Mouse (Mus musculus): Measurements from ENCODE around the gene Slc17a5. TPM values are rescaled to one million over a fixed set of nuclear protein-coding genes. Genes with fewer than 3 reads are reported as not detected.

Slc17a5 gene
- polyA plus RNA-seq, 1 experiment from 2014 or later = 22.7 TPM

- WGBS = 88% methylated on average over 18 of the region's 18 CpGs
- Histone ChIP-seq H3K9me3 (no peaks in the 10 kb centered on the region), H3K4me3 (no peak overlapping the region), H3K9ac (no peak overlapping the region), H3K4me2 (no peak overlapping the region), H3K27ac (no peak overlapping the region), H3K36me3 (no peaks in the 10 kb centered on the region), H3K27me3 (no peaks in the 10 kb centered on the region), H3K4me1 (no peaks in the 10 kb centered on the region)
- no peak for ATAC-seq (ENCODE audit: insufficient number of reproducible peaks, insufficient read depth, low FRiP score, low TSS enrichment, low read depth)
Observed at GRCm38 (mm10) chr9:78595769-78596555, 8.1 kb upstream of the Slc17a5 start.

GRCm38 (mm10) chr9:78595257-78595656 lies 7.4 kb upstream of the Slc17a5 start:
- no peaks in the 10 kb centered on the region for H3K9me3 ChIP-seq
- 81% methylated on average over 3 of the region's 3 CpGs for WGBS
- ATAC-seq (ENCODE audit: insufficient number of reproducible peaks, insufficient read depth, low FRiP score, low TSS enrichment, low read depth) = no peak
- no peaks in the 10 kb centered on the region for H3K27me3 ChIP-seq
- H3K4me1 ChIP-seq = no peaks in the 10 kb centered on the region
- H3K36me3 ChIP-seq = no peaks in the 10 kb centered on the region
- H3K9ac ChIP-seq = no peak overlapping the region
- no peak overlapping the region for H3K4me2 ChIP-seq
- H3K27ac ChIP-seq = no peak overlapping the region
- no peak overlapping the region for H3K4me3 ChIP-seq

- no peak overlapping the region for H3K4me2 ChIP-seq
- H3K4me1 ChIP-seq = peaks cover 20% of the 10 kb centered on the region
- no peak overlapping the region for H3K4me3 ChIP-seq
- H3K27ac ChIP-seq = no peak overlapping the region
- no peak for ATAC-seq (ENCODE audit: insufficient number of reproducible peaks, insufficient read depth, low FRiP score, low TSS enrichment, low read depth)
- no peaks in the 10 kb centered on the region for H3K27me3 ChIP-seq
- no peaks in the 10 kb centered on the region for H3K36me3 ChIP-seq
- H3K9ac ChIP-seq = no peak overlapping the region
- 95% methylated on average over 2 of the region's 2 CpGs for WGBS
- H3K9me3 ChIP-seq = no peaks in the 10 kb centered on the region
Observed at GRCm38 (mm10) chr9:78590471-78590870, 2.6 kb upstream of the Slc17a5 start.

GRCm38 (mm10) chr9:78588411-78589033 lies 681 bp upstream of the Slc17a5 start:
- H3K36me3 ChIP-seq = peaks cover 10% of the 10 kb centered on the region
- H3K4me3 ChIP-seq = peak overlapping the region; percentile 70
- no peaks in the 10 kb centered on the region for H3K9me3 ChIP-seq
- 54% methylated on average over 10 of the region's 10 CpGs for WGBS
- H3K27ac ChIP-seq = peak overlapping the region; percentile 86
- H3K4me2 ChIP-seq = peak overlapping the region; percentile 66
- peaks cover 23% of the 10 kb centered on the region for H3K4me1 ChIP-seq
- peak overlapping the region; percentile 57 for H3K9ac ChIP-seq
- ATAC-seq (ENCODE audit: insufficient number of reproducible peaks, insufficient read depth, low FRiP score, low TSS enrichment, low read depth) = no peak
- no peaks in the 10 kb centered on the region for H3K27me3 ChIP-seq

GRCm38 (mm10) chr9:78587218-78587883 lies 490 bp downstream of the Slc17a5 start:
- H3K4me1 ChIP-seq = peaks cover 23% of the 10 kb centered on the region

GRCm38 (mm10) chr9:78579644-78580396 lies 8.0 kb downstream of the Slc17a5 start:
- WGBS = 51% methylated on average over 10 of the region's 10 CpGs

More at GRCm38 (mm10) chr9:78587218-78587883, 490 bp downstream of the Slc17a5 start:
- Histone ChIP-seq H3K9me3 (no peaks in the 10 kb centered on the region), H3K36me3 (peaks cover 14% of the 10 kb centered on the region), H3K4me3 (peak overlapping the region; percentile 70), H3K27ac (peak overlapping the region; percentile 86), H3K9ac (peak overlapping the region; percentile 79), H3K27me3 (no peaks in the 10 kb centered on the region), H3K4me2 (peak overlapping the region; percentile 66)
- 2% methylated on average over 31 of the region's 31 CpGs for WGBS
- peak; percentile 39 for ATAC-seq (ENCODE audit: insufficient number of reproducible peaks, insufficient read depth, low FRiP score, low TSS enrichment, low read depth)

GRCm38 (mm10) chr9:78578824-78579223 lies 9.0 kb downstream of the Slc17a5 start:
- no peaks in the 10 kb centered on the region for H3K4me1 ChIP-seq
- H3K27me3 ChIP-seq = no peaks in the 10 kb centered on the region
- no peak for ATAC-seq (ENCODE audit: insufficient number of reproducible peaks, insufficient read depth, low FRiP score, low TSS enrichment, low read depth)
- H3K36me3 ChIP-seq = peaks cover 34% of the 10 kb centered on the region
- no peak overlapping the region for H3K4me3 ChIP-seq
- no peaks in the 10 kb centered on the region for H3K9me3 ChIP-seq
- no peak overlapping the region for H3K4me2 ChIP-seq
- no peak overlapping the region for H3K9ac ChIP-seq
- H3K27ac ChIP-seq = no peak overlapping the region
- 90% methylated on average over 7 of the region's 7 CpGs for WGBS

More at GRCm38 (mm10) chr9:78579644-78580396, 8.0 kb downstream of the Slc17a5 start:
- no peaks in the 10 kb centered on the region for H3K9me3 ChIP-seq
- H3K4me3 ChIP-seq = no peak overlapping the region
- ATAC-seq (ENCODE audit: insufficient number of reproducible peaks, insufficient read depth, low FRiP score, low TSS enrichment, low read depth) = peak; percentile 59; the same call in 1 of the 2 replicates
- H3K4me1 ChIP-seq = no peaks in the 10 kb centered on the region
- no peak overlapping the region for H3K4me2 ChIP-seq
- H3K36me3 ChIP-seq = peaks cover 38% of the 10 kb centered on the region
- peak overlapping the region; percentile 39; the same call in 1 of the 2 replicates for H3K27ac ChIP-seq
- H3K27me3 ChIP-seq = no peaks in the 10 kb centered on the region
- no peak overlapping the region for H3K9ac ChIP-seq

GRCm38 (mm10) chr9:78576466-78576865 lies 11.4 kb downstream of the Slc17a5 start:
- Histone ChIP-seq H3K4me3 (no peak overlapping the region), H3K4me1 (no peaks in the 10 kb centered on the region), H3K27me3 (no peaks in the 10 kb centered on the region), H3K9ac (no peak overlapping the region), H3K36me3 (peaks cover 44% of the 10 kb centered on the region), H3K4me2 (no peak overlapping the region), H3K9me3 (no peaks in the 10 kb centered on the region), H3K27ac (no peak overlapping the region)
- ATAC-seq (ENCODE audit: insufficient number of reproducible peaks, insufficient read depth, low FRiP score, low TSS enrichment, low read depth) = no peak
- 86% methylated on average over 5 of the region's 5 CpGs for WGBS

- no peaks in the 10 kb centered on the region for H3K27me3 ChIP-seq
- no peak overlapping the region for H3K4me2 ChIP-seq
- WGBS = 90% methylated on average over 9 of the region's 9 CpGs
- no peak overlapping the region for H3K4me3 ChIP-seq
- no peaks in the 10 kb centered on the region for H3K9me3 ChIP-seq
- no peaks in the 10 kb centered on the region for H3K4me1 ChIP-seq
- no peak for ATAC-seq (ENCODE audit: insufficient number of reproducible peaks, insufficient read depth, low FRiP score, low TSS enrichment, low read depth)
- peaks cover 25% of the 10 kb centered on the region for H3K36me3 ChIP-seq
- no peak overlapping the region for H3K27ac ChIP-seq
- H3K9ac ChIP-seq = no peak overlapping the region
Observed at GRCm38 (mm10) chr9:78569934-78570333, 17.9 kb downstream of the Slc17a5 start.

- H3K27me3 ChIP-seq = no peaks in the 10 kb centered on the region
- peaks cover 18% of the 10 kb centered on the region for H3K36me3 ChIP-seq
- H3K9me3 ChIP-seq = no peaks in the 10 kb centered on the region
- no peak overlapping the region for H3K9ac ChIP-seq
- 84% methylated on average over 4 of the region's 4 CpGs for WGBS
- no peak overlapping the region for H3K27ac ChIP-seq
- no peak overlapping the region for H3K4me3 ChIP-seq
- no peak overlapping the region for H3K4me2 ChIP-seq
- ATAC-seq (ENCODE audit: insufficient number of reproducible peaks, insufficient read depth, low FRiP score, low TSS enrichment, low read depth) = no peak
- H3K4me1 ChIP-seq = no peaks in the 10 kb centered on the region
Observed at GRCm38 (mm10) chr9:78559479-78559878, 28.4 kb downstream of the Slc17a5 start.

- Histone ChIP-seq H3K27ac (no peak overlapping the region), H3K4me2 (no peak overlapping the region), H3K9ac (no peak overlapping the region), H3K4me3 (no peak overlapping the region), H3K36me3 (peaks cover 18% of the 10 kb centered on the region), H3K27me3 (no peaks in the 10 kb centered on the region), H3K9me3 (no peaks in the 10 kb centered on the region), H3K4me1 (no peaks in the 10 kb centered on the region)
- WGBS = 92% methylated on average over 8 of the region's 8 CpGs
- no peak for ATAC-seq (ENCODE audit: insufficient number of reproducible peaks, insufficient read depth, low FRiP score, low TSS enrichment, low read depth)
Observed at GRCm38 (mm10) chr9:78558586-78559214, 29.1 kb downstream of the Slc17a5 start.

Measured in embryonic facial prominence, embryonic 13.5 days (tissue).